Mouse (Mus musculus): ENCODE results near the gene 1110002E22Rik.
A peak's percentile ranks its signal among the peaks of the same experiment; 100 is the strongest.

1110002E22Rik gene

DNA sequence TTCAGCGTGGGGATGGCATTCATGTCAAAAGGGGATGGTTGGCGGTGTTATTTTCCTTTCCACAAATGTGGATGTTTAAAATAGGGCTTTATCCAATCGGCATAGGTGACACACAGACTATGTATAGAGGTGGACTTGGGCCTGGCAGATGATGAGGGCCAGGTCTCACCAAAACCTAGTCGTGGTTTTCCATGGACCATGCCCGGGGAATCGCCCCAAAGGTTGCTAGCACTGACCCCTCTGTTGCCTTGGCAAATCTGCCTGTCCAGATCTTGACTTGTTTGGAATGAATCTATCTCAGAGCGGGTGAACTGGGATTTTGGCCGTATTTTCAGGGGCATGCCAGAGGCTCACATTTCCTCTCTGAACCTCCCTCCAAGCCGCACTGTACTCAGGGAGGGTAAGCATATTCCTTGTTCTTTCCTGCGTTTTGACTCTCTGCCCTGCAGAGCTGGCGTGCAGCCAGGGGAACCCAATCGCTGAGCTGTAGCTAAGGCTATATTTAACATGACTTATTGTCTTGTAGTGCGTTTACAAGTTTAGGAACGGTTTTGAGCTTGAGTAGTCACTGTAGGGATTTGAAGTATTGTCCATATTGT, 1.0 kb upstream of the 1110002E22Rik start:
- no peak for ATAC-seq (ENCODE audit: low TSS enrichment)

DNA sequence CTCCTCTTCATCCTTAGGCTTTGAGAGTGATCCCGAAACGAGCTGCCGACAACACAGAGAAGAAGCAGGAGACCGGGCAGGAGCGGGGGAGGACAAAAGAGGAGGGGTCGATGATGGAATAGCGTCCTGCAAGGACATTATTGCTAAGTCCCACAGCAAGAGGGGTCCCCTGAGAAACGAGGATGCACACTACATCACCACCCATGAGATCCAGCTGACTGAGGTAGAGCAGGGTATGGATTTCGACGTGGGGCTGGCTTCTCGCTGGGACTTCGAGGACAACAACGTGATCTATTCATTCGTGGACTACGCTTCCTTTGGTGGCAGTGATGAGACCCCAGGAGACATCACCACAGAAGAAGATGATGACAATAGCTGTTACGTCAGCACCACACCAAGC, 1.1 kb downstream of the 1110002E22Rik start:
- 0 out of 2 replicates have a peak, but pooled peaks have one; percentile 3 for ATAC-seq (ENCODE audit: low TSS enrichment)

DNA sequence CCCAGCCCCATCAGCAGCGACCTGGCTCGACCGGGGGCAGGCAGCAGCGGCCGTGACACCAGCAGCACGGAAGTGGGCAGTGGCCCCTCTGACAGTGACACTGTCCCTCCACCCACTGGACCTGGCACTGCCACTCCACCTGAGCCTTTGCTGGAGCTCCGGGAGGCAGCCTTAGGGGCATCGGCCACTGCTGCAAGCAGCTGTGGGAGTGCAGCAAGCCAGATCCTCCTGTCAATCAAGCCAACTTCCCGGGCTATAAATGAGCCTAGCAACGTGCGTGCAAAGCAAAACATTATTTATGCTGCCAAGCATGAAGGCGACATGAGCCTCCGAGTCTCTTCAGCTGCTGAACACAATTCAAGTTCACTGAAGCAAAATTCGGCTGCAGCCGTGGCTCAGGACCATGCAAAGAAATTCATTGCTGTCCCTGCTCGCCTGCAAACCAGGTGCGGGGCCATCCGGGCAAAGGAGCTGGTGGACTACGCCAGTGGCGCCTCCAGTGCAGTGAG, 1.6 kb downstream of the 1110002E22Rik start:
- ATAC-seq (ENCODE audit: low TSS enrichment): peak; percentile 62

GRCm38 (mm10) chr3:138067288-138067687, 2.4 kb downstream of the 1110002E22Rik start, which contains the start of gene Gm5105:
Gene Gm5105, minus strand, starts transcription at chr3:138067388.
- no peak for ATAC-seq (ENCODE audit: low TSS enrichment)

DNA sequence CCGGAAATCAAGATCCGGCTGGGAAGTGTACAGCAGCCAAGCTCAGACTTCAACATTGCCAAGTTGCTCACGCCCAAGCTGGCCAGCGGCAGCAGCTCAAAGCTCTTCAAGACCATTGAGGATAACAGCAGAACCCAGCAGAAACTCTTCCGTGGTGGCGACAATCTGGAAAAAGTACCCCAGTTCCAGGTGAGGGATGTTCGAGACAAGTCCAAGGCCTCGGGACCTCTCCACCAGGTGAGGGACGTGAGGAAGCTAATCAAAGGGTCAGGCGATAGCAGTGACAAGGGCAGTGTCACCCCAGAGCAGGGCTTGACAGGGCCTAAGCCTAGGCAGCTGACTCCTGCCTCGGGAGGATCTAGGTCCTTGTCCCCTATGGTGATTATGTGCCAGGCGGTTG, 3.3 kb downstream of the 1110002E22Rik start:
- ATAC-seq (ENCODE audit: low TSS enrichment): no peak

GRCm38 (mm10) chr3:138069756-138070511, 5.1 kb downstream of the 1110002E22Rik start:
- ATAC-seq (ENCODE audit: low TSS enrichment): no peak

DNA sequence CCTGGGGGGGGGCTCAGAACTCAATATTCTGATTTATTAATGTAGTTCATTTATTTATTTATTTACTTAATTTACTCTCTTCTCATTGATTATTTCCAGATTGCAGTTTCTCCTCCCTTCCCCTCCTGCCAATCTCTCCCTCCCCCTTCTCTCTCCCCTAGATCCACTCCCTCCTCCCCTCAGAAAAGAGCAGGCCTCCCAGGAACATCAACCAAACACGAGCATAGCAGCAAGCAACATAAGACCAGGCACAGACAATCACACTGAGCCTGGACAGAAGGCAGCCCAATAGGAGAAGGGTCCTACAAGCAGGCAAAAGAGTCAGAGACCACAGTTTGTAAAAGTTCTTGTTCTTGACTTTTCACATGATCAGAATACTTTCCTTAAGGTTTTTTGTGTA, 6.2 kb downstream of the 1110002E22Rik start:
- ATAC-seq (ENCODE audit: low TSS enrichment): no peak

DNA sequence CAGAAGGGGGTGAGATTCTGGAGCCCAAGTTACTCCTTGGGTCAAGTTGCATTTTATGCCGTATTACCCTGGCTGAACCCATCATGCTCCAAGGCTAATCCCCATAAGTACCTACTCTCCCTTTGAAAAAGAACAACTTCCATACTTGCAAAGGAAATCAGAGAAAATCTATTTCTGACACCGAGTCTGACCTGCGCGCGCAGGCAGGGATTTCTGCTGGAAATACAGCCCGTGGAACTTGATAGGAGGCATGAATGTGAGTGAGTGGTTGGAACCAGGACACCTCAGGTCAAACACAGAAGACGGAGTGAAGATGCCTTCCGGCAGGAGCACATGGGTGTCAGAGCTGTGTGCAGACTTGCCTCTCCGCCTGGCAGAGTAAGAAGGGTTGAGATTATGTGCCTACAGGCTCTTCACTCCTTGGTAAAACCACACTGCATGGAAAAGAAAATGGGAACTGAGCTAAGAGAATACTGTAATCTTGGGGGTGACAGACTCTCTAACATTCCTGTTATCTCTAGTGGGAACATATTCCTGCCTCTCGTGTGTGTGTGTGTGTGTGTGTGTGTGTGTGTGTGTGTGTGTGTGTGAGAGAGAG, 6.7 kb downstream of the 1110002E22Rik start:
- peak; percentile 51 for ATAC-seq (ENCODE audit: low TSS enrichment)

- no peak for ATAC-seq (ENCODE audit: low TSS enrichment)
Observed at GRCm38 (mm10) chr3:138074214-138074613, 9.4 kb downstream of the 1110002E22Rik start.

DNA sequence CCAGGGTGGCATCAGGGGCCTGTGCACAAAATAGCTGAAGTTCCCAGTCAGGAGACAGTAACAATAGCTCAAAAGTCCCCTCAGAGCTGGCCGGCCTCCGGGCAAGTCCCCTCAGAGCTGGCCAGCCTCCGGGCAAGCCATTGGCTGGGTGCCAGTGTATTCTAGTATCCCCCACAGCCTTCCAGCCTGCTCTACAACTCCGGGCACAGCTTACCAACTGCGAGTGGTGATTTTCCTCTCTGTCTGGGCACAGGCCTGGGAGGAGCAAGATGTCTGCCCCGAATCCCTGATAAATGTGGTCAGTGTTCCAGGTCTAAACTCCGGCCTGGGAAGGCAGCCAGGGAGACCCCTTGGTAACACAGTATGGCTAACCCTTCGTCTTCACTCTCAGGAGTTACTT, 10.4 kb downstream of the 1110002E22Rik start:
- no peak for ATAC-seq (ENCODE audit: low TSS enrichment)

DNA sequence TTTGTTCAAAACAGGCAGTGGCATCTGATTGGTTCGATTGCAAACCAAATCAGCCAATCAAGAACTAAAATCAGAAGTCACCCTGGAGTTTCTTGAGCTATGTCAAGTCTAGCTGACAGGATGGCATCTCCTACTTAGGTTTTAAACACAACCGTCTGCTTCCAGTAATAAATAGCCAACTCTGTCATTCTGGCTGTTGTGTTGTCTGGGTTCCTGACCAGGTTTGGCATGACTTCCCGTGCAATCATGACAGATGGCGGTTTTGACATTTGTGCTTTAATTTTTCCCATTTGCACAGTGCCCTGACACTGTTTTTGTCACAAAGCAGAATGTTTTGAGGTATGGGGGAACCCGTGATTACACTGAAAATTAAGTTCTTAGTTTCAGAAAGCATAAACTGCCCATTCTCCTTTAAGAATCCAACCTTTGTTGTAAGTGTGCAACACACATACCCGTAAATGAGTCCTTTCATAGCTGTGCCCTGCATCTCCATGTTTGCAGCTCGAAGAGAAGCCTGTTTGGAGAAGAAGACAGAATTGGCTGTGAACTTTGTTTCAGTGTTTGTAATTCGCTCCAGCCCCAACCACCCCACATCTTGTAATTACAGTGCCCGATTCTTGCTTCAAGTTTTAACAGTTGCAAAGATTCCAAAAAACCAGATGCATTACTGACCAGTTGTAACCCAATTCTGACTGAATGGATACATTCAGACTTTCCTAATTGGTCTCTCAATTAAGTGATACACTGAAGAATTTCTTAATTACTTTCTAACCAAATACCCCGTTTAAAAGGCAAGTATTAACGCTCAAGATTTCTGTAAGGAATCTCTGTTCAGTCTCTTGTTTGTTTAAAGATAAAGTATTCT, 12.9 kb downstream of the 1110002E22Rik start:
- ATAC-seq (ENCODE audit: low TSS enrichment): peak; percentile 41; the same call in 1 of the 2 replicates

DNA sequence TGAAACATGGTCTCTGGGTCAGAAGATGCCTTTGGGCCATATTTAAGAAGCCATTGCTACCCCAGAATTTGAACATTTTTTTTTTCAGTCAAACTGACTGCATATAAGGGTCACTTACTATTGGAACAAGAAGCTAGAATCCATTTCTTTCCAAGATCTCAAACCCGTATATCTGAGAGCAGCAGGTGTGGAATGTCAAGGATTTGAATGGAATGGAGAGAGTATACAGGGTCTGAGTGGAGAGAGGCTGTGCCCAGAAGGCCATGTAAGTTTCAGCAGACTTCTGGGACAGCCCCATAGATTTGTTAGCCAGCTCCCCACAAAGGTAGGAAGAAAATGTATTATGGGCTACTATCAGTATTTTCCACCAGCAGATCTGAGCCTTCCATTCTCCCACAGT, 13.8 kb downstream of the 1110002E22Rik start:
- no peak for ATAC-seq (ENCODE audit: low TSS enrichment)

DNA sequence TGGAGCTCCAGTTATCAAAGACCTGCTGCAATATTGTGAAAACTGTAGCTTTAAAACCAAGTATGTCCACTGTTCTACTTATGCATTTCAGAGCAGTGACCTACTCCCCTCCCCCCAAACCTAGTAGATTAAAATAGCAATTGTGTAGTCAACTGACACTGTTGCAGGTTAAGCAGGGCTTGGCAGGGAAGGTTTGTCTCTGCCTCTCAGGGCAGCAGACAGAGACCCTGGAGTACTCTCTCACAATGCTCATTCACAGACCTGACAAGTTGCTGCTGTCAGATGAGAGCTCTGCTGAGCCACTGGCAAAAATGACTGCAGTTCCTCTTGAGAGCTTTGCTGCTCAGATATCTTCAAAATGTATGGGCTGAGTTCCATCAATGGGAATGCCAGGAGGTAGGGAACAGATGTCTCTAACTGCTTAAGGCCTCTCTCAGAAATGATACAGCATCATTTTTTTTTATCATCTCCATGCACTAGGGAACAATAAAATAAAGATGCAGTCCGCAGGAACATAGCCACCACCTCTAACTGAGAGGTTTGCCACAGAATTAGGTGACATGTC, 18.3 kb downstream of the 1110002E22Rik start:
- ATAC-seq (ENCODE audit: low TSS enrichment): peak; percentile 98

- ATAC-seq (ENCODE audit: low TSS enrichment): peak; percentile 13; the same call in 1 of the 2 replicates
Observed at GRCm38 (mm10) chr3:138083896-138084295, 19.0 kb downstream of the 1110002E22Rik start.

- ATAC-seq (ENCODE audit: low TSS enrichment): peak; percentile 91
Observed at GRCm38 (mm10) chr3:138095301-138095700, 30.4 kb downstream of the 1110002E22Rik start.

- peak; percentile 62 for ATAC-seq (ENCODE audit: low TSS enrichment)
Observed at GRCm38 (mm10) chr3:138095718-138096117, 30.9 kb downstream of the 1110002E22Rik start.

DNA sequence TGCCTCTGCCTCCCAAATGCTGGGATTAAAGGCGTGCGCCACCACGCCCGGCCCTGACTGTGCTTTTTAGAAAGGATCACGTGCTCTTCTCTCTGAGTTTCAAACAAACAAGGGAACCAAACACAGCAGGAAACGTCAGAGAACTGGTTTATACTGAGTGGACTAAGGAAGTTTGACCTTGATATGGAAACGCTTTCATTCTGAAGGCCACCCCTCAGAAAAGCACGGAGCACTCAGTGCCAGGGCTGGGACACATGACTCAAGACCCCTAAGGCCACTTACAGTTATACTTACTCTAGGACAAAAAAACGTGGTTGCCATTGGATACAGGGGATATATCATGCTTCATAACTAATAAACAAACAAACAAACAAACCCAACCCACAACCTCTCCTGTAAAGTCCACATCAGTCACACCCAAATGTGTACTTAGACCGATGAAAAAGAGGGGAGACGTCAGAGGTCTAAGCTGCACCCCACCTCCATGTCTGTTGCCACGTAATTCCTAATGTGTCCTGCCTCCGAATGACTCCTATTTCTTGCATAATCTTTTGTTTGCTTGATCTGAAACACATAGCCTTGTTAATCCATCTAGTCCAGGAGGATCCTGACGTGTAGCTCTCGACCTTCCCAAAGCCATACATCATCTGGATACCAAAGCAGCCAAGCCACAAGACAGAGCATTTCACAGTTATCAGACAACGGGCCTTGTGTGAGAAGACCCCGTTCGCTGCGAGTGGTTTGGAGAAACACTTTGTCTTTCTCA, 31.6 kb downstream of the 1110002E22Rik start:
- no peak for ATAC-seq (ENCODE audit: low TSS enrichment)

DNA sequence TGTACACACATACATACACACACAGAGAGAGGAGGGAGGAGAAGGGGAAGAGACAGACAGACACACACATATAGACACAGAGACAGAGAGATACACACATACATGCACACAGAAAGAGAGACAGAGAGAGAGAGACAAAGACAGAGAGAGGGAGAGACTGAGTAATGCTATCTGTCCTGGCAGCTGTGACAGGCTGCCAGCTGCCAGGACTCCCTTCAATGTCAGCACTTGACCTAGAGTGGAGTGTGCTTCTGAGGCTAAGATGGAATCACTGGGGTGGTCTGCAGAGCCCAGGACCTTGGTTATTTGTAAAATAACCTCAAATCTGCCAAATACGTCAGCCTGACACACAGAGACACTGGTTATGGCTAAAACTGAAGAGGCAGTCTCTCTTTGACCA, 32.9 kb downstream of the 1110002E22Rik start:
- no peak for ATAC-seq (ENCODE audit: low TSS enrichment)

- ATAC-seq (ENCODE audit: low TSS enrichment): no peak
Observed at GRCm38 (mm10) chr3:138101936-138102335, 37.1 kb downstream of the 1110002E22Rik start.

GRCm38 (mm10) chr3:138103690-138104089, 38.8 kb downstream of the 1110002E22Rik start:
- ATAC-seq (ENCODE audit: low TSS enrichment): no peak

GRCm38 (mm10) chr3:138105056-138105455, 40.2 kb downstream of the 1110002E22Rik start:
- ATAC-seq (ENCODE audit: low TSS enrichment): no peak
